Mouse (Mus musculus): ENCODE data around the gene Pax4. TPM values are rescaled to one million over a fixed set of nuclear protein-coding genes. Genes with fewer than 3 reads are reported as not detected.
A peak's percentile ranks its signal among the peaks of the same experiment; 100 is the strongest.

Pax4 gene
- polyA plus RNA-seq, 1 experiment from 2014 or later: not detected

- H3K9me3 ChIP-seq (replicated peaks; ENCODE audit: control insufficient read depth, low read length): no peaks in the 10 kb centered on the region
- no peak within 1 kb of the TSS for H3K9ac ChIP-seq (ENCODE audit: low read depth, low read length)
- peaks cover 18% of the 10 kb centered on the region for H3K36me3 ChIP-seq (ENCODE audit: control insufficient read depth, insufficient read depth, low read length)
- no peak for ATAC-seq (replicated peaks; ENCODE audit: insufficient number of reproducible peaks, low FRiP score, low TSS enrichment)
- no peak within 1 kb of the TSS for H3K27ac ChIP-seq (ENCODE audit: low read depth, low read length)
- H3K4me1 ChIP-seq (ENCODE audit: control insufficient read depth, insufficient read depth, low read length): peaks cover 12% of the 10 kb centered on the region
- no peak within 1 kb of the TSS for H3K4me2 ChIP-seq
- H3K27me3 ChIP-seq (ENCODE audit: control insufficient read depth, insufficient read depth, low read length): no peaks in the 10 kb centered on the region
- 78% methylated on average over 3 of the region's 3 CpGs for WGBS (ENCODE audit: insufficient replicate concordance)
- H3K4me3 ChIP-seq (ENCODE audit: low read depth, low read length): no peak within 1 kb of the TSS
These were observed 21.9 kb downstream of the Pax4 start, which contains the start of gene Fscn3 for GRCm38 (mm10) chr6:28427096-28427839. Gene Fscn3 (plus strand): TSS chr6:28427789.

- Histone ChIP-seq H3K9ac (ENCODE audit: low read depth, low read length) (peak overlapping the region; percentile 49), H3K27ac (ENCODE audit: low read depth, low read length) (peak overlapping the region; percentile 59), H3K4me1 (ENCODE audit: control insufficient read depth, insufficient read depth, low read length) (peaks cover 26% of the 10 kb centered on the region), H3K9me3 (replicated peaks; ENCODE audit: control insufficient read depth, low read length) (no peaks in the 10 kb centered on the region), H3K36me3 (ENCODE audit: control insufficient read depth, insufficient read depth, low read length) (peaks cover 18% of the 10 kb centered on the region), H3K4me3 (ENCODE audit: low read depth, low read length) (peak overlapping the region; percentile 95), H3K4me2 (peak overlapping the region; percentile 74), H3K27me3 (ENCODE audit: control insufficient read depth, insufficient read depth, low read length) (no peaks in the 10 kb centered on the region)
- WGBS (ENCODE audit: insufficient replicate concordance): 63% methylated on average over 6 of the region's 6 CpGs
- no peak for ATAC-seq (replicated peaks; ENCODE audit: insufficient number of reproducible peaks, low FRiP score, low TSS enrichment)
These were observed 24.1 kb downstream of the Pax4 start for GRCm38 (mm10) chr6:28425019-28425418.

GRCm38 (mm10) chr6:28423767-28424695 lies 25.1 kb downstream of the Pax4 start:
- Histone ChIP-seq H3K9ac (ENCODE audit: low read depth, low read length) (peak overlapping the region; percentile 93), H3K9me3 (replicated peaks; ENCODE audit: control insufficient read depth, low read length) (no peaks in the 10 kb centered on the region), H3K4me3 (ENCODE audit: low read depth, low read length) (peak overlapping the region; percentile 95), H3K27me3 (ENCODE audit: control insufficient read depth, insufficient read depth, low read length) (no peaks in the 10 kb centered on the region), H3K36me3 (ENCODE audit: control insufficient read depth, insufficient read depth, low read length) (peaks cover 19% of the 10 kb centered on the region), H3K4me2 (peak overlapping the region; percentile 74), H3K4me1 (ENCODE audit: control insufficient read depth, insufficient read depth, low read length) (peaks cover 31% of the 10 kb centered on the region), H3K27ac (ENCODE audit: low read depth, low read length) (peak overlapping the region; percentile 88)
- peak; percentile 49 for ATAC-seq (replicated peaks; ENCODE audit: insufficient number of reproducible peaks, low FRiP score, low TSS enrichment)
- 6% methylated on average over 37 of the region's 46 CpGs for WGBS (ENCODE audit: insufficient replicate concordance)

GRCm38 (mm10) chr6:28423313-28423712 lies 25.8 kb downstream of the Pax4 start, which contains the start of gene Arf5:
Gene Arf5 (plus strand): TSS chr6:28423560.
- 2% methylated on average over 41 of the region's 42 CpGs for WGBS (ENCODE audit: insufficient replicate concordance)
- H3K4me1 ChIP-seq (ENCODE audit: control insufficient read depth, insufficient read depth, low read length): peaks cover 31% of the 10 kb centered on the region
- H3K4me2 ChIP-seq: peak within 1 kb of the TSS; percentile 74

GRCm38 (mm10) chr6:28422651-28423290 lies 26.4 kb downstream of the Pax4 start:
- WGBS (ENCODE audit: insufficient replicate concordance): 68% methylated on average over 15 of the region's 15 CpGs
- Histone ChIP-seq H3K4me3 (ENCODE audit: low read depth, low read length) (peak overlapping the region; percentile 95), H3K4me1 (ENCODE audit: control insufficient read depth, insufficient read depth, low read length) (peaks cover 31% of the 10 kb centered on the region), H3K27me3 (ENCODE audit: control insufficient read depth, insufficient read depth, low read length) (no peaks in the 10 kb centered on the region), H3K4me2 (peak overlapping the region; percentile 56), H3K36me3 (ENCODE audit: control insufficient read depth, insufficient read depth, low read length) (peaks cover 30% of the 10 kb centered on the region), H3K9ac (ENCODE audit: low read depth, low read length) (0 out of 2 replicates have a peak overlapping the region, but pooled peaks have one; percentile 22), H3K27ac (ENCODE audit: low read depth, low read length) (no peak overlapping the region), H3K9me3 (replicated peaks; ENCODE audit: control insufficient read depth, low read length) (no peaks in the 10 kb centered on the region)
- ATAC-seq (replicated peaks; ENCODE audit: insufficient number of reproducible peaks, low FRiP score, low TSS enrichment): peak; percentile 1; the same call in 1 of the 2 replicates

More at GRCm38 (mm10) chr6:28423313-28423712, 25.8 kb downstream of the Pax4 start, which contains the start of gene Arf5:
- peak within 1 kb of the TSS; percentile 88 for H3K27ac ChIP-seq (ENCODE audit: low read depth, low read length)
- ATAC-seq (replicated peaks; ENCODE audit: insufficient number of reproducible peaks, low FRiP score, low TSS enrichment): peak; percentile 76
- H3K9me3 ChIP-seq (replicated peaks; ENCODE audit: control insufficient read depth, low read length): no peaks in the 10 kb centered on the region
- H3K4me3 ChIP-seq (ENCODE audit: low read depth, low read length): peak within 1 kb of the TSS; percentile 95
- peaks cover 25% of the 10 kb centered on the region for H3K36me3 ChIP-seq (ENCODE audit: control insufficient read depth, insufficient read depth, low read length)
- peak within 1 kb of the TSS; percentile 93 for H3K9ac ChIP-seq (ENCODE audit: low read depth, low read length)
- no peaks in the 10 kb centered on the region for H3K27me3 ChIP-seq (ENCODE audit: control insufficient read depth, insufficient read depth, low read length)

GRCm38 (mm10) chr6:28421469-28422000 lies 27.6 kb downstream of the Pax4 start:
- H3K4me3 ChIP-seq (ENCODE audit: low read depth, low read length): peak overlapping the region; percentile 76
- no peaks in the 10 kb centered on the region for H3K27me3 ChIP-seq (ENCODE audit: control insufficient read depth, insufficient read depth, low read length)
- peak overlapping the region; percentile 92 for H3K4me2 ChIP-seq
- peak; percentile 81 for ATAC-seq (replicated peaks; ENCODE audit: insufficient number of reproducible peaks, low FRiP score, low TSS enrichment)
- peak overlapping the region; percentile 52 for H3K27ac ChIP-seq (ENCODE audit: low read depth, low read length)
- peak overlapping the region; percentile 71 for H3K9ac ChIP-seq (ENCODE audit: low read depth, low read length)
- H3K36me3 ChIP-seq (ENCODE audit: control insufficient read depth, insufficient read depth, low read length): peaks cover 30% of the 10 kb centered on the region
- H3K9me3 ChIP-seq (replicated peaks; ENCODE audit: control insufficient read depth, low read length): no peaks in the 10 kb centered on the region
- H3K4me1 ChIP-seq (ENCODE audit: control insufficient read depth, insufficient read depth, low read length): peaks cover 31% of the 10 kb centered on the region
- whole genome bisulfite sequencing (ENCODE audit: insufficient replicate concordance): under 1% methylated on average over 27 of the region's 27 CpGs

- no peaks in the 10 kb centered on the region for H3K27me3 ChIP-seq (ENCODE audit: control insufficient read depth, insufficient read depth, low read length)
- no peak for ATAC-seq (replicated peaks; ENCODE audit: insufficient number of reproducible peaks, low FRiP score, low TSS enrichment)
- H3K36me3 ChIP-seq (ENCODE audit: control insufficient read depth, insufficient read depth, low read length): peaks cover 23% of the 10 kb centered on the region
- peak overlapping the region; percentile 92 for H3K4me2 ChIP-seq
- H3K4me1 ChIP-seq (ENCODE audit: control insufficient read depth, insufficient read depth, low read length): peaks cover 31% of the 10 kb centered on the region
- H3K27ac ChIP-seq (ENCODE audit: low read depth, low read length): peak overlapping the region; percentile 52
- no peaks in the 10 kb centered on the region for H3K9me3 ChIP-seq (replicated peaks; ENCODE audit: control insufficient read depth, low read length)
- 18% methylated on average over 13 of the region's 13 CpGs for WGBS (ENCODE audit: insufficient replicate concordance)
- H3K4me3 ChIP-seq (ENCODE audit: low read depth, low read length): peak overlapping the region; percentile 76
- H3K9ac ChIP-seq (ENCODE audit: low read depth, low read length): peak overlapping the region; percentile 71
These were observed 28.3 kb downstream of the Pax4 start for GRCm38 (mm10) chr6:28420865-28421264.

- Histone ChIP-seq H3K36me3 (ENCODE audit: control insufficient read depth, insufficient read depth, low read length) (peaks cover 23% of the 10 kb centered on the region), H3K27ac (ENCODE audit: low read depth, low read length) (no peak overlapping the region), H3K4me3 (ENCODE audit: low read depth, low read length) (peak overlapping the region; percentile 76), H3K9ac (ENCODE audit: low read depth, low read length) (peak overlapping the region; percentile 71; the same call in 1 of the 2 replicates), H3K4me2 (peak overlapping the region; percentile 92), H3K27me3 (ENCODE audit: control insufficient read depth, insufficient read depth, low read length) (no peaks in the 10 kb centered on the region), H3K4me1 (ENCODE audit: control insufficient read depth, insufficient read depth, low read length) (peaks cover 31% of the 10 kb centered on the region), H3K9me3 (replicated peaks; ENCODE audit: control insufficient read depth, low read length) (no peaks in the 10 kb centered on the region)
- WGBS (ENCODE audit: insufficient replicate concordance): 71% methylated on average over 17 of the region's 17 CpGs
- ATAC-seq (replicated peaks; ENCODE audit: insufficient number of reproducible peaks, low FRiP score, low TSS enrichment): no peak
These were observed 28.8 kb downstream of the Pax4 start for GRCm38 (mm10) chr6:28420361-28420760.

All from heart, embryonic 11.5 days (tissue).